Mouse (Mus musculus) lung, embryonic 16.5 days (tissue): ENCODE results near the gene Ift122. TPM values are rescaled to one million over a fixed set of nuclear protein-coding genes. Genes with fewer than 3 reads are reported as not detected.
A peak's percentile ranks its signal among the peaks of the same experiment; 100 is the strongest.

ENCODE experiments used
- ATAC-seq: fragments of 200-750 bp; cut with Nextera tagmentation; 2 replicates; pipeline ENCODE4 v1.8.0; 2017; ENCODE audit warnings: low read depth, mild to moderate bottlenecking, moderate library complexity
- H3K27ac ChIP-seq: fragments of 300-500 bp; sonication (generic); 2 replicates; pipeline ENCODE4 v1.5.1; 2014; ENCODE audit warnings: mild to moderate bottlenecking, control low read depth, low read length
- H3K27me3 ChIP-seq: fragments of 300-500 bp; sonication (generic); 2 replicates; pipeline ENCODE4 v1.6.1; 2014; ENCODE audit warnings: low read depth, low read length, mixed read lengths; ENCODE audit not compliant: control insufficient read depth, insufficient read depth
- H3K36me3 ChIP-seq: fragments of 300-500 bp; sonication (generic); 2 replicates; pipeline ENCODE4 v1.6.1; 2014; ENCODE audit warnings: low read length; ENCODE audit not compliant: control insufficient read depth, insufficient read depth
- H3K4me1 ChIP-seq: fragments of 300-500 bp; sonication (generic); replicated peaks from 2 replicates; pipeline ENCODE4 v1.6.1; 2014; ENCODE audit warnings: low read length, mixed read lengths; ENCODE audit not compliant: control insufficient read depth, insufficient read depth
- H3K4me2 ChIP-seq: fragments of 300-500 bp; sonication (generic); 2 replicates; pipeline ENCODE4 v1.6.1; 2014; ENCODE audit warnings: low read depth, low read length, control low read depth
- H3K4me3 ChIP-seq: fragments of 300-500 bp; sonication (generic); 2 replicates; pipeline ENCODE4 v1.5.1; 2014; ENCODE audit warnings: mild to moderate bottlenecking, low read length, control low read depth
- H3K9ac ChIP-seq: fragments of 300-500 bp; sonication (generic); 2 replicates; pipeline ENCODE4 v1.6.1; 2014; ENCODE audit warnings: low read length, control low read depth
- H3K9me3 ChIP-seq: fragments of 300-500 bp; sonication (generic); 2 replicates; pipeline ENCODE4 v1.6.1; 2016; ENCODE audit warnings: low read length; ENCODE audit not compliant: control insufficient read depth
- WGBS: fragments of 180-500 bp; shearing (Covaris S2); extraction: QIAGEN DNeasy Blood & Tissue Kit; methylation state at CpG from one replicate; pipeline ENCODE4 v1.1.7; 2014; 5-methylcytosine and 5-hydroxymethylcytosine counted together
- polyA plus RNA-seq: library from polyadenylated mRNA; unstranded; fragments of >200 nt; fragmentation: Nextera tagmentation; extraction: Ambion mirVana; gene quantifications from 2 replicates; pipeline ENCODE4 v1.2.1, GENCODE M21; 2015

Gene Ift122
- polyA plus RNA-seq, 1 experiment from 2014 or later, result 23.5 TPM

- Histone ChIP-seq H3K27ac (no peak overlapping the region; the same call in 1 of the 2 replicates), H3K4me3 (no peak overlapping the region), H3K4me2 (no peak overlapping the region), H3K9me3 (no peaks in the 10 kb centered on the region), H3K9ac (no peak overlapping the region), H3K27me3 (no peaks in the 10 kb centered on the region), H3K36me3 (peaks cover 6% of the 10 kb centered on the region; the same call in 1 of the 2 replicates), H3K4me1 (peaks cover 14% of the 10 kb centered on the region)
- ATAC-seq, result no peak
- 72% methylated on average over 6 of the region's 6 CpGs for WGBS
Measured at GRCm38 (mm10) chr6:115879736-115880135, 26.5 kb downstream of the Ift122 start.

GRCm38 (mm10) chr6:115880751-115881150 is 27.5 kb downstream of the Ift122 start:
- peak; percentile 20; the same call in 1 of the 2 replicates for ATAC-seq
- Histone ChIP-seq H3K36me3 (peaks cover 4% of the 10 kb centered on the region; the same call in 1 of the 2 replicates), H3K9ac (no peak overlapping the region), H3K27me3 (no peaks in the 10 kb centered on the region), H3K27ac (peak overlapping the region; percentile 36), H3K4me3 (no peak overlapping the region), H3K4me1 (peaks cover 14% of the 10 kb centered on the region), H3K4me2 (no peak overlapping the region), H3K9me3 (no peaks in the 10 kb centered on the region)
- WGBS, result 64% methylated on average over 8 of the region's 8 CpGs

GRCm38 (mm10) chr6:115884018-115884417 is 30.7 kb downstream of the Ift122 start:
- ATAC-seq, result peak; percentile 60
- no peak overlapping the region for H3K4me3 ChIP-seq

DNA sequence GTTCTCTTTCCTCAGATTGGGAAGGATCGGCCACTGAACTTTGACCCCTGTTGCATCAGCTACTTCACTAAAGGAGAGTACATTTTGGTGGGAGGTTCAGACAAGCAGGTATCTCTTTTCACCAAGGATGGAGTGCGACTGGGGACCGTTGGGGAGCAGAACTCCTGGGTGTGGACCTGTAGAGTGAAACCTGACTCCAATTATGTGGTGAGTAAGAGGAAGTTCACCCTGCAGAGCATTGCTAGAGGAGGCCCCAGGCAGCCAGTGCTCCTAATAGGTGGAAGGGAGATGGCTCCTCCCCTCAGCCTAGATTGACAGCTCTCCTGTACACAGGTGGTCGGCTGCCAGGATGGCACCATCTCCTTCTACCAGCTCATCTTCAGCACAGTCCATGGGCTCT is 33.6 kb downstream of the Ift122 start:
- peaks cover 14% of the 10 kb centered on the region for H3K36me3 ChIP-seq
- H3K4me3 ChIP-seq, result no peak overlapping the region
- peaks cover 19% of the 10 kb centered on the region for H3K4me1 ChIP-seq
- WGBS, result 63% methylated on average over 4 of the region's 4 CpGs
- H3K27me3 ChIP-seq, result no peaks in the 10 kb centered on the region
- no peak overlapping the region for H3K9ac ChIP-seq
- no peak overlapping the region for H3K27ac ChIP-seq
- ATAC-seq, result no peak
- peaks cover 5% of the 10 kb centered on the region; the same call in 1 of the 2 replicates for H3K9me3 ChIP-seq
- H3K4me2 ChIP-seq, result no peak overlapping the region

More at GRCm38 (mm10) chr6:115884018-115884417, 30.7 kb downstream of the Ift122 start:
- Histone ChIP-seq H3K27me3 (no peaks in the 10 kb centered on the region), H3K36me3 (peaks cover 14% of the 10 kb centered on the region), H3K9me3 (peaks cover 5% of the 10 kb centered on the region; the same call in 1 of the 2 replicates), H3K4me2 (no peak overlapping the region), H3K27ac (peak overlapping the region; percentile 24; the same call in 1 of the 2 replicates), H3K4me1 (peaks cover 5% of the 10 kb centered on the region), H3K9ac (no peak overlapping the region)

DNA sequence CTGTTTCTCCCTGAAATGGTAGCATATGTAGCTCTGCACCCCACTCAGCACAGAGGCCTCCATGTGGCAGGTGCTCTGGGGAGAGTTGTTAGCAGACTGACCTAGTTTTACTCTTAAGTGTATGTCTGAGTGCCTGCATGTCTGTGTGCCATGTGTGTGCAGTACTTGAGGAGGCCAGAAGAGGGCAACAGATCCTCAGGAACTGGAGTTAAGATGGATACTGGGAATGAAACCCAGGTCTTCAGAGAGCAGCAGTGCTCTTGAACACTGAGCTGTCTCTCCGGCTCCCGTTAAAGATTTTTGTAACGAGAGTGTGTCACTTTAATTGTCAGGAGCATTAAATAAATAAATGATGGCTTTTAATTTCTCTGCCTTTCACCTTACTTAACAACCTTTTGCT is 35.0 kb downstream of the Ift122 start:
- peaks cover 5% of the 10 kb centered on the region; the same call in 1 of the 2 replicates for H3K9me3 ChIP-seq
- H3K4me2 ChIP-seq, result no peak overlapping the region
- H3K36me3 ChIP-seq, result peaks cover 14% of the 10 kb centered on the region
- H3K27me3 ChIP-seq, result no peaks in the 10 kb centered on the region
- H3K4me1 ChIP-seq, result peaks cover 26% of the 10 kb centered on the region
- ATAC-seq, result no peak
- H3K9ac ChIP-seq, result no peak overlapping the region
- no peak overlapping the region for H3K27ac ChIP-seq
- no peak overlapping the region for H3K4me3 ChIP-seq
- 95% methylated on average over 3 of the region's 3 CpGs for WGBS

GRCm38 (mm10) chr6:115890601-115891000 is 37.3 kb downstream of the Ift122 start:
- 60% methylated on average over 8 of the region's 8 CpGs for WGBS
- H3K36me3 ChIP-seq, result peaks cover 14% of the 10 kb centered on the region
- peak overlapping the region; percentile 68 for H3K27ac ChIP-seq
- peak overlapping the region; percentile 18; the same call in 1 of the 2 replicates for H3K9ac ChIP-seq
- no peaks in the 10 kb centered on the region for H3K27me3 ChIP-seq
- H3K4me2 ChIP-seq, result no peak overlapping the region
- no peak overlapping the region for H3K4me3 ChIP-seq
- H3K9me3 ChIP-seq, result peaks cover 5% of the 10 kb centered on the region; the same call in 1 of the 2 replicates
- H3K4me1 ChIP-seq, result peaks cover 26% of the 10 kb centered on the region
- ATAC-seq, result no peak

GRCm38 (mm10) chr6:115891061-115891460 is 37.8 kb downstream of the Ift122 start:
- H3K9me3 ChIP-seq, result peaks cover 5% of the 10 kb centered on the region; the same call in 1 of the 2 replicates
- peak; percentile 58 for ATAC-seq
- H3K27me3 ChIP-seq, result no peaks in the 10 kb centered on the region
- H3K4me1 ChIP-seq, result peaks cover 28% of the 10 kb centered on the region
- peak overlapping the region; percentile 68 for H3K27ac ChIP-seq
- no peak overlapping the region for H3K4me2 ChIP-seq
- H3K36me3 ChIP-seq, result peaks cover 14% of the 10 kb centered on the region
- WGBS, result 27% methylated on average over 6 of the region's 6 CpGs
- no peak overlapping the region for H3K9ac ChIP-seq
- H3K4me3 ChIP-seq, result no peak overlapping the region

DNA sequence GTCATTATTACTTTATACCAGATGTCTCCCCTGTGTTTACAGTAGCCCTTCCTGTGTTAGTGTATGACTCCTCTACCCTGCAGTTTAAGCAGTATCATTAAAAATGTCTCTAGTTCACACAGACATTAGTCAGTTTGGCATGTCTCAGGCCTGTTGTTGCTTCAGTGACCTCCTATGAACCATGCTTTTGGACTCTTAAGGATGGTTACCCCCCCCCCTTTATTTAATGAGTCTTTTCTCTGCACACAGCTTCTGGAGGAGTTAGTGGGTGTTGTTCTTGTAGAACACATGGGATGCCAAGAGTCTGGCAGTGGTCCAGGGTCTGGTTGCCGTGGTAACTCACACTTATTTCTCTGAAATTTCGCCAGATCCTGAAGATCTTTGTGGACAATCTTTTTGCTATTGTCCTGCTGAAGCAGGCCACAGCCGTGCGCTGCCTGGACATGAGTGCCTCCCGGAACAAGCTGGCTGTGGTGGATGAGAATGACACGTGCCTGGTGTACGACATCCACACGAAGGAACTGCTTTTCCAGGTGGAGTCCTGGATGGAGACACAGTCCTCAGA is 38.3 kb downstream of the Ift122 start:
- peaks cover 29% of the 10 kb centered on the region for H3K4me1 ChIP-seq
- no peak overlapping the region for H3K4me2 ChIP-seq
- peak overlapping the region; percentile 48 for H3K9ac ChIP-seq
- H3K9me3 ChIP-seq, result peaks cover 5% of the 10 kb centered on the region; the same call in 1 of the 2 replicates
- H3K36me3 ChIP-seq, result peaks cover 14% of the 10 kb centered on the region
- H3K4me3 ChIP-seq, result no peak overlapping the region
- no peaks in the 10 kb centered on the region for H3K27me3 ChIP-seq
- H3K27ac ChIP-seq, result peak overlapping the region; percentile 68
- peak; percentile 92 for ATAC-seq
- 28% methylated on average over 8 of the region's 8 CpGs for WGBS

DNA sequence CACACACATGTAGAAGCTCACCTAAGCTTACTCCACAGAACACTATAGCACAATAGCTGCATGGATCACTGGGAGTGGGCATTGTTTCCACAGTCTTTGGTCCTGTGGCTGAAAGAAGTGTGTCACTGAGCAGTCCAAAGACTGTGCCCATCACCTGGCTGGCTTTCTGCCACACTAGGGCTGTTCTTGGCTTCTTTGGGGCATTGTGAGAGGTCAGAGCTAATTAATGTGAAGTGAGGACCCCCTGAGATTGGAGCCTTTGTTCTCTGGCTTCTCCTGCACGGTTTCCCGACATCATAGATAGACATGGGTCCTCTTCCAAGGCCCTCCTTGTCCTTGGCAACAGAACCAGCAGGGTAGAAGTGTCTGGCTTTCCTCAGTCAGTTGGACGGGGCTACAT is 39.1 kb downstream of the Ift122 start:
- ATAC-seq, result no peak
- Histone ChIP-seq H3K27ac (peak overlapping the region; percentile 68), H3K9ac (no peak overlapping the region), H3K36me3 (peaks cover 11% of the 10 kb centered on the region), H3K4me2 (no peak overlapping the region), H3K4me1 (peaks cover 33% of the 10 kb centered on the region), H3K9me3 (peaks cover 5% of the 10 kb centered on the region; the same call in 1 of the 2 replicates), H3K4me3 (no peak overlapping the region), H3K27me3 (no peaks in the 10 kb centered on the region)
- 67% methylated on average over 3 of the region's 3 CpGs for WGBS
